Mouse (Mus musculus) ES-E14 (cell line): ENCODE measurements around the gene Gpr180. TPM values are rescaled to one million over a fixed set of nuclear protein-coding genes. Genes with fewer than 3 reads are reported as not detected.

Experiments used
- DNase-seq: peaks from one replicate; pipeline ENCODE4 v3.0.0-alpha.2; 2013; ENCODE audit warnings: low read depth, low spot score
- H3K27ac ChIP-seq: 2 replicates; pipeline ENCODE4 v1.5.1; 2012; ENCODE audit warnings: low read depth, mild to moderate bottlenecking, low read length, moderate library complexity, mixed read lengths; ENCODE audit not compliant: poor library complexity, insufficient read depth, severe bottlenecking
- H3K36me3 ChIP-seq: 2 replicates; pipeline ENCODE4 v1.6.1; 2012; ENCODE audit warnings: mild to moderate bottlenecking, low read length, moderate library complexity, mixed read lengths; ENCODE audit not compliant: control insufficient read depth, poor library complexity, insufficient read depth, severe bottlenecking
- H3K4me1 ChIP-seq, 2 experiments: fragments of 150-350 bp in 1 of 2; sonication (generic) in 1 of 2; 2 replicates each; pipeline ENCODE4 v1.6.1; 2012; ENCODE audit warnings: low read length in 2 of 2, mild to moderate bottlenecking in 1 of 2, mixed read lengths in 1 of 2; ENCODE audit not compliant: control insufficient read depth in 2 of 2, insufficient read depth in 2 of 2, poor library complexity in 1 of 2
- H3K4me3 ChIP-seq, 2 experiments: fragments of 150-350 bp in 1 of 2; sonication (generic) in 1 of 2; 2 replicates each; pipeline ENCODE4 v1.5.1; 2012; ENCODE audit warnings: low read length in 2 of 2, low read depth in 1 of 2, mild to moderate bottlenecking in 1 of 2, mixed read lengths in 1 of 2; ENCODE audit not compliant: insufficient read depth in 1 of 2, poor library complexity in 1 of 2, severe bottlenecking in 1 of 2
- H3K9ac ChIP-seq: 2 replicates; pipeline ENCODE4 v1.6.1; 2012; ENCODE audit warnings: low read depth, mild to moderate bottlenecking, low read length, mixed read lengths; ENCODE audit not compliant: poor library complexity, insufficient read depth, severe bottlenecking
- H3K9me3 ChIP-seq: fragments of 150-350 bp; sonication (generic); 2 replicates; pipeline ENCODE4 v1.6.1; 2012; ENCODE audit warnings: low read depth, mild to moderate bottlenecking, low read length; ENCODE audit not compliant: control insufficient read depth, insufficient read depth
- CHD2 ChIP-seq: IDR thresholded peaks from 2 replicates; pipeline ENCODE4 v1.6.1; 2014; ENCODE audit warnings: mild to moderate bottlenecking, low read depth, low read length, inconsistent platforms
- HCFC1 ChIP-seq: IDR thresholded peaks from 2 replicates; pipeline ENCODE4 v1.6.1; 2012; ENCODE audit warnings: low read length, inconsistent platforms, borderline replicate concordance; ENCODE audit not compliant: insufficient read depth
- MAFK ChIP-seq: IDR thresholded peaks from 2 replicates; pipeline ENCODE4 v1.6.1; 2014; ENCODE audit warnings: mild to moderate bottlenecking, low read depth, low read length, inconsistent platforms; ENCODE audit not compliant: insufficient read depth
- ZC3H11A ChIP-seq: IDR thresholded peaks from 2 replicates; pipeline ENCODE4 v1.6.1; 2012; ENCODE audit warnings: low read depth, mild to moderate bottlenecking, inconsistent platforms, low read length, borderline replicate concordance
- ZNF384 ChIP-seq: IDR thresholded peaks from 2 replicates; pipeline ENCODE4 v1.6.1; 2012; ENCODE audit warnings: low read depth, low read length, inconsistent platforms
- in situ Hi-C, 2 experiments: fragments of 600-800 bp; cut with MboI; formaldehyde crosslinking; loops; one replicate each; pipeline ENCODE4 v1.15.1; 2025; ENCODE audit warnings: low sequenced_read_pairs in 2 of 2, inconsistent platforms in 1 of 2; ENCODE audit not compliant: unreplicated experiment in 2 of 2
- total RNA-seq: library from RNA; depleted of rRNA; stranded (reverse); fragments of 300-350 nt; gene quantifications from 2 replicates; pipeline ENCODE4 v1.2.3, GENCODE M21; 2012

Gpr180 gene
- total RNA-seq, 1 experiment, result 18.2 TPM

- no peak overlapping the region for H3K27ac ChIP-seq
- H3K9me3 ChIP-seq, result no peaks in the 10 kb centered on the region
- H3K4me3 ChIP-seq, result no peak overlapping the region
- no peak for DNase-seq
- no peaks in the 10 kb centered on the region for H3K36me3 ChIP-seq
- H3K9ac ChIP-seq, result no peak overlapping the region
- in situ Hi-C loops, result no loop called here
- TF ChIP-seq ZC3H11A (no peak), MAFK (no peak), CHD2 (no peak), HCFC1 (no peak), ZNF384 (no peak)
- peaks cover 4 to 9% of the 10 kb centered on the region in 2 experiments; a peak in 3 of 4 replicates for H3K4me1 ChIP-seq
These were observed 42.7 kb downstream of the Gpr180 start for GRCm38 (mm10) chr14:118179701-118180100.

DNA sequence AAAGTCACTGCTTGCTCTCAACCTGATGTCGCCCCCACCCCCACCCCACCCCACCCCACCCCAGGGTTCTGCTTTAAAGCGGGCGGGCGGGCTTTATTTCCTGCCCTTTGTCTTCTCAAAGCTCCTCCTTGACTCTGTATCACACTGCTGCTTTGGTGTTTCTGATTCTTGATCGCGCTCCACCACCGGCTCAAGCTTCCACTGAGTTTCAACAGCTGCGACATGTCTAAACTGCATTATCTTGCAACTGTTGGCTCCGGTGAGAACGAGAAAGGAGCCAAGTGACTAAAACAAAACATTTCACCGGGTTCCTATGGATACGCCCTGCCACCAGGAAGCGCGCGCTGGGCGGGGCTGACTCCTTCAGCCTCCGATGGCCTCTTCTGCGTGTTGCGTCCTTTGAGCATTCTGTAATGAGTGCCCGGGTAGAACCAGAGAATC is 43.2 kb downstream of the Gpr180 start:
- in situ Hi-C loops, result no loop called here
- peak; percentile 56 for DNase-seq
- H3K4me3 ChIP-seq, result peak overlapping the region; percentile 58 to 62
- no peaks in the 10 kb centered on the region for H3K9me3 ChIP-seq
- no peaks in the 10 kb centered on the region for H3K36me3 ChIP-seq
- H3K27ac ChIP-seq, result peak overlapping the region; percentile 25; the same call in 1 of the 2 replicates
- H3K9ac ChIP-seq, result peak overlapping the region; percentile 58; the same call in 1 of the 2 replicates
- TF ChIP-seq MAFK, result no peak
- no peak for TF ChIP-seq ZNF384
- TF ChIP-seq CHD2, result no peak
- TF ChIP-seq ZC3H11A, result no peak
- no peak for TF ChIP-seq HCFC1
- peaks cover 4 to 9% of the 10 kb centered on the region in 2 experiments; a peak in 3 of 4 replicates for H3K4me1 ChIP-seq

DNA sequence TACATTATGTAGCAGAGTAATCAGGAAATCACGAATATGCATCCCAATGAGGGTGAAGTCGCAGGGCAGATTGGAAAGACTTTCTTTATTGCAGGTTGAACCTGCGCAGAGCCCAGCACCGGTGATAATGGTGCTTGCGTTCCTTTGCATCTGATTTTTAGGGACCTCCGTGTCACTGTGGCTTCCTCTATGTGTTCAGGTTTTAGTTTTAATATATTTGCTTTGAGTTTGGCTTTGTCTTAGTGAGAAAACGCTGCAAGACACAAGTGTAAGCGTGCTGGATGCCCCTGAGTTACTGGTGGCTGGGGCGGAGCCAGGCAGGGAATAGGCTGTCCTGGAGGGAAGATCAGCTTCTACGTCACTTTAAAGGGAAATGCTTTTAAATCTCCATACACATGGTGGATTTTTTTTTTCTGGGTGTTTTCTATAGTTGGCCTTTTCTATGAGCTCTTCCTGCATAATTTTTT is 43.8 kb downstream of the Gpr180 start:
- TF ChIP-seq CHD2, result no peak
- H3K9ac ChIP-seq, result no peak overlapping the region; the same call in 1 of the 2 replicates
- in situ Hi-C loops, result no loop called here
- H3K36me3 ChIP-seq, result no peaks in the 10 kb centered on the region
- no peak overlapping the region; the same call in 1 of the 2 replicates for H3K27ac ChIP-seq
- no peak for DNase-seq
- H3K4me1 ChIP-seq, result peaks cover 4 to 7% of the 10 kb centered on the region in 2 experiments; a peak in 3 of 4 replicates
- peak overlapping the region; percentile 58 to 62; a peak in 3 of 4 replicates for H3K4me3 ChIP-seq
- no peaks in the 10 kb centered on the region for H3K9me3 ChIP-seq

GRCm38 (mm10) chr14:118191442-118191841 is 54.5 kb downstream of the Gpr180 start:
- no peak for DNase-seq

DNA sequence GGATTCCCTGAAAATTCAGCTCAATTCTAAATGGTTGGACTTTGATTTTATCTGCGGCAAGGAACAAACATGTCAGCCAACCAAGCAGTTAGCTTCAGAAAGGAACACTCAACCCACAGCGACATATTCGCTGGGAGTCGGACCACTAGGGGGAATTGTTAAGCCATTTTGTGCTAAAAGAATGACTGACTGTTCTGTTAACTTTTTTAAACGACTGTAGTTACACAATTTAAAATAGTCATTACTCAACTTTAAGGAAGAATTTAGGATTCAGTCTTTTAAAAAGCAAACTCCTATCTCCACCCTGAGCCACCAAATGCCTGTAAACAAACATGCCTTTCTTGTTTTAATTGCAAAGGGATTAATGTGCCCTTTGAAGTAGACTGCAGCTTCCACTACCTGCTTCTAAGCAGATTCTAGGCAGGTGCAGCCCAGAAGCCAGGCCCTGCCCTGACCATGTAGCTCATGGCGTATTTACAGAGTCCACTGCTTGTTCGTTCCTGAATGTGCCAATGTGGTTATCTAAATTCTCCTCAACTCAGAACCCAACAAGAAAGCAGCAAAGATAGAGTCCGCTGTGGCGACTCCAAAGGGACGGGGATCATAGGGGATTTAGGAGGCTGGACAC is 56.2 kb downstream of the Gpr180 start:
- no peak for DNase-seq
- no peaks in the 10 kb centered on the region for H3K4me1 ChIP-seq
- no peak overlapping the region for H3K4me3 ChIP-seq
- H3K36me3 ChIP-seq, result no peaks in the 10 kb centered on the region
- H3K9me3 ChIP-seq, result no peaks in the 10 kb centered on the region
- no peak overlapping the region for H3K9ac ChIP-seq
- TF ChIP-seq CHD2 (no peak), ZNF384 (no peak), ZC3H11A (no peak), HCFC1 (no peak), MAFK (no peak)
- in situ Hi-C loops, result no loop called here
- no peak overlapping the region for H3K27ac ChIP-seq

More at GRCm38 (mm10) chr14:118191442-118191841, 54.5 kb downstream of the Gpr180 start:
- Histone ChIP-seq H3K4me3 (no peak overlapping the region), H3K4me1 (no peaks in the 10 kb centered on the region), H3K9ac (no peak overlapping the region), H3K9me3 (no peaks in the 10 kb centered on the region), H3K27ac (no peak overlapping the region), H3K36me3 (no peaks in the 10 kb centered on the region)
- in situ Hi-C loops, result no loop called here
- TF ChIP-seq ZC3H11A (no peak), ZNF384 (no peak), CHD2 (no peak), MAFK (no peak)
